Mouse (Mus musculus) C2C12 (cell line): Measurements from ENCODE around the gene Cyp2j7.
"Not testable (repeated sequence)": the region's sequence is repeated elsewhere in the genome, so short reads cannot be mapped to it uniquely, and the experiment has no call there.

ENCODE experiments used
- CTCF ChIP-seq: IDR thresholded peaks from one replicate; pipeline ENCODE4 v1.5.1; 2011; ENCODE audit not compliant: control insufficient read depth, insufficient read depth, insufficient read length
- FOSL1 ChIP-seq: IDR thresholded peaks from one replicate; pipeline ENCODE4 v1.8.0; 2011; ENCODE audit warnings: mild to moderate bottlenecking, low read length; ENCODE audit not compliant: poor library complexity, insufficient read depth, severe bottlenecking
- MAX ChIP-seq: IDR thresholded peaks from one replicate; pipeline ENCODE4 v1.6.1; 2011; ENCODE audit warnings: mild to moderate bottlenecking, control low read depth
- MYOG ChIP-seq: IDR thresholded peaks from one replicate; pipeline ENCODE4 v1.6.1; 2011; ENCODE audit not compliant: control insufficient read depth, insufficient read length; ENCODE audit errors: extremely low read depth
- USF1 ChIP-seq: IDR thresholded peaks from one replicate; pipeline ENCODE4 v1.6.1; 2011; ENCODE audit warnings: low read depth, mild to moderate bottlenecking, control low read depth, moderate library complexity

GRCm38 (mm10) chr4:96189321-96189720 is 47.1 kb downstream of the Cyp2j7 start:
- not testable (repeated sequence) for TF ChIP-seq USF1, CTCF, MAX, MYOG, FOSL1
